Mouse (Mus musculus): ENCODE data around the gene Pgap1. TPM values are rescaled to one million over a fixed set of nuclear protein-coding genes. Genes with fewer than 3 reads are reported as not detected.
A peak's percentile ranks its signal among the peaks of the same experiment; 100 is the strongest.

The Pgap1 gene
- total RNA-seq, 2 experiments from 2014 or later: 34.2 to 34.6 TPM

DNA sequence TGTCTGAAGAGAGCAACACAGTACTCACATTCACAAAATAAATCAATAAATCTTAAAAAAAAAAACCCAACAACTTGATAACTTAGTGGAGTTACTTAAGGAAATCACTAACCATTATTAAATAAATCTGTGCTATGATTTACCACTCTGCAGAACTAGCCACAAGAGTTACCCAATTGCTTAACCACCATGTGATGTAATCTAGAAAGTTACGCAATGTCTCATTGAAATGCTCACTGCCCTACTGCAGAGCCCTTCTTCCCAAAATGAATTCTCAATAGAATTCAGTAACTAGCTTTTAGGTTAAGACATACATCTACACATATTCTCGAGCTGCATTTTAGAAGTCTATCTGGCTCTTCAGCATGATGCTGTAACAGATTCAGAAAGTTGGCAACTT lies 33.8 kb downstream of the Pgap1 start:
- DNase-seq (ENCODE audit: low spot score in 2 of 2): no peak

DNA sequence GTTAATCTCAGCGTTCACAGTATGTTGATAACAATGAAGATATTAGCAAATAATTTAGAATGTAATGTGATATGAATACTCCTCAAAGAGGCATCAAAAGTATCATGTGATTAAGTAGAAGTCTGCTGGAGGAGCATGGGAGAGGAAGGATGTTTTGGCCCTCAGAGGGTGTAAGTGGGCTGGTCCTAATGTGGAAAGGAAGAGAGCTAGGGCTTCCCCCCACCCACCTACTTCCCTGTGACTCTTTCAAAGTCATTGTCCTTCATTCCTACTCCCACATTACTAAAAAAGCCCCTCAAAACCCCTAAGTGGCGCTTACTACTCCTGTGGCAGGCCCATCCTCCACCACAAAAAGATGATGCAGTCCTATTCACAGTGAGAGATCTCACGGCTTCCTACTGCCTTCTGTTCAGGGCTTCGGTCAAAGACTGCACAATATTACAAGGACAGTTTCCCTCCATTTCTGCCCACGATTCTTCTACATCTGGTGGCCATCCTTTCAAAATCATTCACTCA lies 37.4 kb downstream of the Pgap1 start:
- DNase-seq (ENCODE audit: low spot score in 2 of 2): no peak

DNA sequence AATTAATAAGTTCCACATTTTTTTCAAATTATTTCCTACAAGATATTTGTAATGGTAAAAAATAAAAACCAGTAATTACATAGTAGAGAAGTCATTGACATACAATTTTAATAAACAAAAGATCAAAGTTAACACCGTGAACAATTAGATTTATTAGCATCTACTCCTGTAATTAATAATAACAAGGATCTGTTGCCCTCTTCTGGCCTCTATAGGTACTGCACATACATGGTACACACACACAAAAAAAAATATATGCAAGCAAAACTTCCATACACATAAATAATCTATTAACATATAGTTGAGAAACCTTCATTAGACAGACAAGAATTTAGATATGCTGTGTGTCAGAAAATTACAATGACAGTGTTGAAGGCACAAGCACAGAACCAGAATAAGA lies 43.6 kb downstream of the Pgap1 start:
- peak in 1 of 2 experiments; percentile 20 for DNase-seq (ENCODE audit: low spot score in 2 of 2)

DNA sequence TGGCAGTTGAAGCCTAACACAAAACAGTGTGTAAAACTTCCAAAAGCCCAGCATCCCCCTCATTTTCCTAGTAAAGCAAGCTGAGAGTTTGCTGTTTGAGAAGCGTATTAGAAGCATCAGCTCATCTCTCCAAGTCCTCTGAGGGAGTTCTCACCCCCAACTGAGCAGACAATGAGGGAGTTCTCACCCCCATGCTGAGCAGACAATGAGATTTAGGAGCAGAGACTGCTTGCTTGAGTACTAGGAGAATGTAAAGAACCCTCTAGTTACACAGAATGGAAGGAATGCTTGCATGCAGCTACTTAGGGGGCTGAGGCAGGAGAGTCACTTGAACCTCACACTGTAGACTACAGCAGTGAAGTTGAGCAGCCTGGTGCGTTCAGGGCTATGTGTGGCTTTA lies 59.0 kb downstream of the Pgap1 start:
- no peak for DNase-seq (ENCODE audit: low spot score in 2 of 2)

DNA sequence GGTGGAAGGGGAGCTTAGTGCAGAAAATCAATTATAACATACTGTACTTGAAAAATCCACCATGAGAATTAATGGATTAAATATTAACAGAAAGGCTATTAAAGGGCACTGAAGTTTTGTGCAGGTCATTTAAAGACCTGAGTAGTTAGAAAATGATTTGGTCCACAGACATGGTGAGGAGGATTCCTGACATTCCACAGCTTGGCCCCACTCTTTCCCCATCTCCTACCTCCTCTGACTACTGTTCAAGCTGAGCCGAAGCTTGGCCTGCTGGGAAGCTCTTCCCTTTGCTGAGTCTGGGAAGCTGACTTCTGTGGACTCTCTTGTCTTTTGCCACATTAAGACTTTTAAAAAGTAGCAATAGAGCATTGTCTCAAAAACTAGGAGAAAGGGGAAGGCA lies 61.2 kb downstream of the Pgap1 start:
- DNase-seq (ENCODE audit: low spot score in 2 of 2): no peak

DNA sequence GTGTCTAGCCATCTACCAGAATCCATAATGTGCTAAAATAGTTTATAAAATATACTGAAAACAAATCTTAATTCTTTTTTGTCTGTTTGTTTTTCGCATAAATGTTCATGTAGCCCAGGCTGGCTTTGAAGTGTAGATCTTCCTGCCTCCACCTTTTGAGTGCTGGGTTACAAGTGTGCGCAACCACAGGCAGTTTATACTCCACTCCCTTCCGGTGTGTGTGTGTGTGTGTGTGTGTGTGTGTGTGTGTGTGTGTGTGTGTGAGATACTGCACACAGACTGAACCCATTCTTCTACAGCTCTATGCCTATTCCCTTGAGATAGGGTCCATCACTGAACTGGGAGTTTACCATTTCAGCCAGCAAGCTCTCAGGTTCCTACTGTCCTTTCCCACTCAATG lies 64.0 kb downstream of the Pgap1 start:
- DNase-seq (ENCODE audit: low spot score in 2 of 2): no peak

DNA sequence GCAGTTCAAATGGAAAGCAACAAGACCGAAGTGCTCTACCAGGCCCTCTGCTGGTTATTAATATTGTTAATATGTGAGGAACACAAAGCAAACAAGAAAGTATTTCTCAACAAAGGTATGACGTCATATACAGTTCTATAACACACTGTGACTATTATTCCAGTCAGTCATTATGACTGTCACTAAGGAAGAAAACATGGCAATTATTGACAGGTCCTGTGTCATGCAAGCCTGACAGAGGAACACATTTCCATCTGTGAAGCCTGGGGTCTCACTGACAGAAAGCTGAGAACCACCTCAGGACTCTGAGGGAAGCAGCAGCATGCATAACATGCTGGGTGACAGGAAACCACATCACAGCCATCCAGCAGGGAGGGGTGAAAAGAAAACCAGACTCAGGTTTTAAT lies 65.0 kb downstream of the Pgap1 start:
- DNase-seq (ENCODE audit: low spot score in 2 of 2): no peak

DNA sequence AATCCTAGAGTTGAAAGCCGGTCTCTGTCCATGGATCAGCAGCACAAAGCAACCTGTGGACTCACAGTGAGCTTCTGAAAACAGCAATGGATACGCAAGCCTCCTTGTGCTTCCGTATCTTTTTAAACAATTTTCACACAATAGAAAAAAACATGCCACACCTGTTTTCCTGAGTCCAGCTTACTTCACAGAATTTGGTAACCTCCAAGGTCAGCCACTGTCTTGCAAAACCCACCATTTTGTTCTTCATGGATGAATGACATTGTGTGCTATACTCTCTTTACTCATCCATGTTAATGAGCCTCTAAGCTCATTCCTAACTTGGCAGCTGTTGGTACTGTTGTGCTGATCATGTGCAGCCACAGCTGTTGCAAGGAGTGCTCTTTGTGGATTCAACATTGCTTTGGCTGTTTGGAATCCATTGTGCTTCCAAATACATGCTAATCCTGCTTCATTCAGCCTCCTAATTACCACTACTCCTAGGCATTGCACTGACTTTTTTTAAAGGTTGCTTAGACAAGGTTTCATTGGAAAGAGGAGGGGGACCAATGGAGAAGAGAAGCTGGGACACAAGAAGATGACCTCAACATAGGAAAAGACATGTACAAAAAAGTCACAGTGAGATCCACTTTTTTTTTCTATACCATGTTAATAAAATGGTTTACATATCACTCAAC lies 72.6 kb downstream of the Pgap1 start:
- DNase-seq (ENCODE audit: low spot score in 2 of 2): no peak

DNA sequence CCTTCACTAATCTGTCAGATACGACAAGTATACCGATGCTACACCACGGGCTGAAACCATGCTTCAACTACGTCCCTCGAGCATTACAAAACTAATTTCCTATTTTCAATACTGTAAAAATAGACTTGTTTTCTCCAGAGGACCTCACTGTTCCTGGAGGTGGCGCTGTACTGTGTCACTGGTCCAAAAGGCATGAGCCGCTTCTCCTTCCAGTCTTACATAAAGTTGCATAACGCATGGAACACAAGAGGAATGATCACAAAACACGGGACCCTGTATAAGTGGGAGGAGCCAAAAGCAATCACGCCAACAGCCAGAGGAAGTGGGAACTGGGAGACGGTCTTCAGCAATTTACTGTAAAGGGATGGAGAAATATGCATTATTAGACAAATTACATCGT lies 77.0 kb downstream of the Pgap1 start:
- DNase-seq (ENCODE audit: low spot score in 2 of 2): no peak

DNA sequence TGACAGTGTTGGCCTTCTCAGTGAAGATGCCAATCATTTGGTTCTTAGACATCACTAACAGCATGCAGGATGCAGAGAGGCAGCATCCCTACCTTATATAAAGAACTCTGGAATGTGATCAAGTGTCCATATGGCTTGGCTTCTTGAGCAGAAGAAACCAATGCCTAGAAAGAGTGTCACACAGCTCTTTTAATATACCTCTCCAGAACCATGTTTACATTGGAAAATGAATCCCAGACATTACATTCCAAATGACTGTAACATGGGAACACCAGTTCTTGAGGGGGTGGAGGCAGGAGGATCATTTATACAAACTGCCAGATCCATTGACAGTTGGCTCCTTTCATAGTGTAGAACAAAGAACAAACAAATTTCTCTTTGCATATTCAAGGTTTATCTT lies 88.8 kb downstream of the Pgap1 start:
- DNase-seq (ENCODE audit: low spot score in 2 of 2): peak in 1 of 2 experiments; percentile 42

DNA sequence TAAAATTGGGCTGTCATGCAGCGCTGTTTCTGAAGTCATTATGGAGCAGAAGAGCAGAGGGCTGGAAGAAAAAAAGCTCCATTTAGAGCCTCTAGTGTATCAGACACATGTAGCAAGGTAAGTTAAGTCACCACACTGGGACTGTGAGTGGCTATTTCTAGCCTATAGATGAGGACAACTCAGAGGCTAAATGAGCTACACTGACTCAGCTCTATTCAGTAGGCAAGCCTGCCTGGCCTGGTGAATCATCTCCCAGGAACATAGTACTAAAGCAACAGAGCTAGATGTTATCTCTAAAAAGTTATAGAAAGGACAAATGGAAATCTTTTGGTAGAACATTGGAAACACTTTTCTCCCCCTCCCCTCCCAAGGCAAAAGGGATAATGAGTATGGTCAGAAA lies 90.1 kb downstream of the Pgap1 start:
- DNase-seq (ENCODE audit: low spot score in 2 of 2): no peak

DNA sequence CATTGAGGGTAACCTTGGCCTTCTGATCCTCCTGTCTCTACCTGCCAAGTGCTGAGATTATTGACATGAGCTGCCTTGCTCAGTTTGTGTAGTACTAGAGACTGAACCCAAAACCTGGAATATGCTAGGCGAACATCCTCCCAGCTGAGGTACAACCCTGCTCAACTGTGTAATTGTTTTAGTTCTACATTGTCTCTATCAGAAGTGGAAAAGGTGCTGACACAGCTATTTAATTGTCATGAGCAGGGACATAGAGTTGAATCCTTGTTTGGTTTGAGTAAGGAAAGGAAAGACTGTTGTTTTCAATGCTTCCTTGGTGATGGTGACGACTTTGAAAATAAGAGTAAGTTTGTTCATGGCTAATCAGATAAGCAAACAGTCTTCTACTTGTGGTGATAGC lies 105.4 kb downstream of the Pgap1 start:
- DNase-seq (ENCODE audit: low spot score in 2 of 2): no peak

DNA sequence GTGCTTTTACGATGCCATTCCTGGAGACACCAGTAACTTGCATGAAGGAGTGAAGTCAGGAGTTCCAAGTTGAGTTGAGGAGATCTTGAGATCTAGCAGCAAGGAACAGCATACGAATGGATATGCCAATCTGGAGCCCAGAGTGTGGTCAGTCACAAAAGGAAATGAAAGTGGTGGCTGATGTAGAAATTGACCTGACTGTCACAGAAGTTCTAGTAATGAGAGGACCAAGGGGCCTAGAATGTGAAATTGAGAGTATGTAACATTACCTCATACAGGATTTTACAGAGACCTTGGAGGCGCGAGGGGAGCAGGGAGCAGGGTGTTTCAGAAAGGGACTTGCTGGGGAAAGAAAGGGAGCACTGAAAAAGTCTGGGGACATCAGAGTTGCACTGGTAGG lies 108.7 kb downstream of the Pgap1 start:
- no peak for DNase-seq (ENCODE audit: low spot score in 2 of 2)

DNA sequence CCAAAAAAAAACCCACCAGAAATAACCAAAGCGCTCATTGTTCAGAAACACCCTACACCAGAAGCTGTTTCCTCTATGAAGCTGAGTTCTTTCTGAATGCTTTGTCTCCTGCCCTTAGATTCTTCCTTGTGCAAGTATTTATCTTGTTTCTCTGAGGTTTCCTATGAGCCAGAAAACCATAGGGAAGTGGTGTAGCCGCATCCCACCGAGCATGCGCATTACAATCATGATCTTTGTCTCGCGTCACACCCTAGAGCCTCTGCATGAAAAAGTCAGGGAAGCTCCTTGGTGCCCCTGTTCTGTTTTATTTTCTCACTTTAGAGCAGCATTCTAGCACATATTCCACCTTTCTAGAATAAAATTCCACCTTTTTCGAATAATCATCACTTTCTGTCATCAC lies 113.8 kb downstream of the Pgap1 start:
- DNase-seq (ENCODE audit: low spot score in 2 of 2): no peak

DNA sequence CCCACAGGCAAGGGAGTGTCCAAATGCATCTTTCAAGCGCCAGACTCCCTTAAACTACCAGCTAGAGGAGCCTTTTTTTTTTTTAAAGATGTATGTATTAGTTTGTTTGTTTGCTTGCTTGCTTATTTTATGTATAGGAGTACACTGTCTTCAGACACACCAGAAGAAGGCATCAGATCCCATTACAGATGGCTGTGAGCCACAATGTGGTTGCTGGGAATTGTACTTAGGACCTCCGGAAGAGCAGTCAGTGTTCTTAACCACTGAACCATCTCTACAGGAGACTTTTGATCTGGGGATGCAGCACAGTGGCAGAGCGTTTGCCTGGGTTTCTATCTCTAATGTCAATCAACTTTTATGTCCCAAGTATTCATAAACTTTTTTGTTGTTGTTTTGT lies 118.4 kb downstream of the Pgap1 start:
- no peak for DNase-seq (ENCODE audit: low spot score in 2 of 2)

DNA sequence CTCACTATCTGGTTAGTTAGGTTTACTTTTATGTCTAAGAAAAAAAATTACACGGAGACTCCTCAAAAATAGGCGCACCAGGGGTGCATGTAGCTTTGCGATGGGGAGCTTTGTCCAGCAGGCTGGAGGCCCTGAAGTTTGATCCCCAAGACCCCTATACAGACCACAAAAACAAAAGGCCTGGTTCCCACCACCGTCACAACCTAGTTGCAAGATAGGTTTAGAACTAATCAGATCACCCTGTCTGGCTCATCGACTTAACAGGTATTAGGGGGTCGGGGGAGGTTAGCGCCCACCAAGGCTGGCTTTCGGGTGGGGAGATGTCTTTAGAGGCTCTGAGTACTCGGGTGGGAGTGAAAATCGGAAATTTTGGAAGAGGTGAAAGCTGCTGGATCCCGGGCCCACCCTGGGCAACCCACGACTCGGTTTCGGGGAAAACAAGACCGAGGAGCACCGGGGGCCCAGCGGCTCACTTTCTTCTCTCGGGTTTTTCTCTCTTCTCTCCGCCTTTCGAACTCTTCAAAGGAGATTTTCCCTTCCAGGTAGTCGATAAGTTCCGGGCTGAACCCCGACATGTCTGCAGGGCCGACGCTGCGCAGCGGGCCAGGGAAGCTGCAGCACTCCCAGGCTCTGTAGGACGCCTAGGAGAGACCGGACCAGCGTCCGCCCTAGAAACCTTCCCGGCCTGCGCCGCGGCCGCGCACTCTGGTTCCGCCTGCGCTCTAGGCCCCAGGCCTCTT lies 119.0 kb downstream of the Pgap1 start, which contains the start of gene Gtf3c3:
Gene Gtf3c3 (minus strand): TSS at position 632 of the 740 bp plus-strand sequence.
- DNase-seq (ENCODE audit: low spot score in 2 of 2): peak; percentile 73 to 78

Other genes starting within 250 kb of the Pgap1 start
- gene Gtf3c3, start 118.7 kb downstream of the Pgap1 start, total RNA-seq (2021): 10 to 100 TPM; 25.1 to 30.5 TPM